Mouse (Mus musculus) left cerebral cortex, adult 9 months (tissue): Measurements from ENCODE around the gene Efhd1.

Experiments
- DNase-seq, 2 experiments: peaks; one replicate each; pipeline ENCODE4 v3.0.0; 2022; ENCODE audit warnings: low spot score in 2 of 2

The Efhd1 gene

DNA sequence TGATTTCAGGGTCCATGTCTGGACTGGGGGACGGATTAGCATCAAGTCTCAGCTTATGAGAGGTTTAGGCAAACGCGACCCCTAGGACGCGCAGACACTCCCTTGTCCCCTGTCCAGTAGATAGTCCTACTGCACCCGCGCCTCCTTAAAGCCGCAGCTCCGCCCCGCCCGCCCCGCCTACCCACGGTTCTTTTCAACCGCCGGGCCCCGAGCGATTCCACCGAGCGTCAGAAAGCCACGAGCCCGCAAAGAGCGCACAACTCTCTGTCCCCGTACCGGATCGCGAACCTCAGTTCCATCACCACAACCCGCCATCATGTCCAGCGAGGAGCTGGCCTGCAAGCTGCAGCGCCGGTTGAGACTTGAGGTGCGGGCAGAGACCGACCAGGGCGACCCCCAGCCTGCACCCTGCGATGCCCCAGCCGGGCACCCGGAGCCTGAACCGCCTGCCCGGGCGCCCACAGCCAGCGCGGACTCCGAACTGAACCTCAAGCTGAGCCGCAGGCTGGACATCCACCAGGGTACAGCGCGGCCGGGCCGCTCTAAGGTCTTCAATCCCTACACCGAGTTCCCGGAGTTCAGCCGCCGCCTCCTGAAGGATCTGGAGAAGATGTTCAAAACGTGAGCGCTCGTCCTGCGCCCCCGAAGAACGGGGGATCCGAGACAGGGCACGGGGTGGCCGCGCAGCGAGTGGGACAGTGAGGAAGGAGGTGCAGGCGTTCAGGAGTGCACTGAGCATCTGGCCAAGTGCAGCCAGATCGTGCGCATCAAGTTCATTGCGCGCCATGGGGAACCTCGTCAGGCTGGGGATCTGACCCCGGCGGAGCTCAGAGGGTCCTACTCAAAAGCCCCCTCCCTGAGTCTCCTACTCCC is at the start of gene Efhd1:
TSS of gene Efhd1 (plus strand) at position 230 of the 873 bp plus-strand sequence.
- DNase-seq: no peak

DNA sequence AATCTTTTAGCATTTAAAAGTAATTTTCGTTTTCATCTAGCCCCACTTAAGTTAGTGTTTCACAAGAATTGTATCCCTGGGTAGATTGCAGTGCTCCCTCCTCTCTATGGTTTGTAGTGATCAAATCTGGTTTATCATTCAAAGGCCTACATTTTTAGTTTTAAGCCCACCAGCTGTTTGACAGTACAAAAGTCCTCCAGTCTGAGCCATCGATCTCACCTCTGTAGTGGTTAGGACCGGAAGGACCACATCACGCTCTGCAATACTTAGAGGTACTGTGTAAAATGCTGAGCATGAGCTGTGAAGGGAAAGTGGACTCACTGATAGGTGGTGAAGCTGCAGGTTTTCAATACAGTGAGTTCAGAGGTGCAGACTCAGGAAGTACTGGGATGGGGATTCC is 49.4 kb upstream of the Efhd1 start:
- no peak for DNase-seq

DNA sequence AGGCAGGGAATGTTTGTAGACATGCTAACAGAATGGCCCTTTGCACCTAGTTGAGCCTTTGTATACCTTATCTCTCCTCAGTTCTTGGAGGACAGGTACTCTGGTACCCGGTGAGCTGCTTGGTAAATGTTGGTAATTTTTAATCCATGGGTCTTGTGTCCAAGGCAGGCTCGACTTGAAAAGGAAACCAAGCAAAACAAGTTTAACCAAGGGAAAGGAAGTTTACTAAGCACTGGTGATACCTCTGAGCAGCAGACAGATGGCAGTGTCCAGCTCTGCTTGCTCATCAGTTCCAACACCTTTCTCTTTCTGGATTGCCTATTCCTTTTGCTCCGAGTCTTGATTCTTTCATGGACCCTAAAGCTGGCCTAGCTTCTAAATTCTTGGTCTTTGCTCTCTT is 46.2 kb upstream of the Efhd1 start:
- DNase-seq: no peak

DNA sequence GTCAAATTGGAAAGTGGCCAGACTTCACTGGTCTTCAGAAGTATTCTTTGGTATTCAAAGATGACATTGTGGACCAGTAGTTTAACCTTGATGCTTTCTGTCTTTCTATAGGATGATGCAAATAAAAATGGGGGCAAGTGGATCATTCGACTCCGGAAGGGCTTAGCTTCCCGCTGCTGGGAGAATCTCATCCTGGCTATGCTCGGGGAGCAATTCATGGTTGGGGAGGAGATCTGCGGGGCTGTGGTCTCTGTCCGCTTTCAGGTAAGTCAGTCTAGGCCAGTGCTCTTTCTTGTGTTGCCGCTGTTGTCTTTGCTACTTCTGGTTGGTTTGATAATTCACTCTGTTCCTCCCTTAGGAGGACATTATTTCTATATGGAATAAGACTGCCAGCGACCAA is 38.4 kb upstream of the Efhd1 start:
- no peak for DNase-seq

DNA sequence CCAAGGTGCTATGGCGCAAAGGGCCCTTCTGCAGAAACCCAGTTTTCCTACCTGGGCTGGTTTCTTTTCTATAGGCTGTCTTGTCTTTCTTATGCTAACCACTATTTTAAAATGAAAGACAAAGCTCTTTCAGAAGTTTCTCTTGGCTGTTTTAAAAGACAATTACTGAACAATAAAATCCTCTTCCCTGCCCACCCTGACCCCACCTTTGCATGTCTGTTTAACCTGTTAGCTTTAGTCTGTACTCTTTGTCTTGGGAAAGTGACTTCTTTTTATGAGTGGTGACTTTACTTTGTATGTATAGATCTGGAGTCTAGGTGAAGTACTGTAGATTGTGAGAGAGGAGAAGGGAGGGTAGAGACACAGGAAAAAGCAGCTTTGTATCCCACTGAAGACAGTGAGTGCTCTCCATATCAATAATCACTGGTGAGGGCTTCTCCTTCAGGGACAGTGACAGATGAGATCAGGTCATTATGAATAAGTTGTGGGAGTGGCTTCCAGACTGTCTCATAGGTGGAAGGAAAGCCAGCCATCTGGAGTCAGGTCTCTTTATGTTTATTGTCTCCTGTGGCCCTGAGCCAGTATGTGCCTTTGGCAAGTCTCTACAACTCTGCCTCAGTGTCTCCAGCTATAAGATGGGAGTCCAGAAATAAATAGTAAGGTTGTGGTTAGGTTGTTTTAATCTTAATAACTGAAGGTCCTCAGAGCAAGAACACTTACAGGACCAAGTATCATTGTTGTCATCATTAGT is 37.6 kb upstream of the Efhd1 start:
- no peak for DNase-seq

- DNase-seq: no peak
Measured at GRCm38 (mm10) chr1:87227160-87227550, 37.0 kb upstream of the Efhd1 start.

- no peak for DNase-seq
Measured at GRCm38 (mm10) chr1:87230606-87231005, 33.6 kb upstream of the Efhd1 start.

GRCm38 (mm10) chr1:87232197-87232596 is 32.0 kb upstream of the Efhd1 start:
- DNase-seq: no peak

DNA sequence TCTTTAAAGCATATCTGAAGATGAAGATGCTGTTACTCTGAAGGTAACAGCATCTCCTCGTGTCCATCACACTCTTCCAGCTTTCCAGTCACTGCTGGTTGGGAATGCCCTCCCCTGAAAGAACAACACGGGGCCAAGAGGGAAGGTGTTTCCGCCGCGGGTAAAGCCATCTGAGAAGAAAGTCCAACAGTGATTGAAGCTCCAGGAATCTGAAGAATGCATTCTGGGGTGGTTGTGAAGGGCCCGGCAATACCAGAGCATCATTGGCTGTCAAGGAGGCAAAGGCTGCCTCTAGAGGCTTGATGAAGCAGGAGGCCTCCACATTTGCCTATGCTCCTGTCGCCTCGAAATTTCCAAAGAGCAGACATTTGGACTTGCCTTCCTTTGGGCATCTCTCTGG is 25.1 kb upstream of the Efhd1 start:
- DNase-seq: no peak

DNA sequence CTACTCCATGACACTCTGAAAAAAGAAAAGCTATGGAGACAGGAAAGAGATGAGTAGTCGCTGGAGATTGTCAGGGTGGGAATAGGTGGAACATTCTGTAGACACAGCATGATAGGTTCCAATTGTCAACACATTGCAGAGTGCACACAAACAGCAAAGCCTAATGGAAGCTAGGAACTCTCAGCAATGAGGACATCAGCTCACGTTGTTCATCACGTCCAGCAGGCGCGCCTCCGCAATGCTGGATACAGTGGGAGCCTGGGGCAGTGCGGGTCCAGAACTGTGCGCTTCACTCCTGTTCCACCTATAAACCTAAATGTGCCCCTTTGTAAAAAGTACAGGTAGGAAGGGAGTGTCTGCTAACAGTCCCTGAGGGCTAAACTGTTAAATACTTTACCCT is 21.1 kb upstream of the Efhd1 start:
- no peak for DNase-seq

- DNase-seq: no peak
Measured at GRCm38 (mm10) chr1:87245430-87245829, 18.7 kb upstream of the Efhd1 start.

DNA sequence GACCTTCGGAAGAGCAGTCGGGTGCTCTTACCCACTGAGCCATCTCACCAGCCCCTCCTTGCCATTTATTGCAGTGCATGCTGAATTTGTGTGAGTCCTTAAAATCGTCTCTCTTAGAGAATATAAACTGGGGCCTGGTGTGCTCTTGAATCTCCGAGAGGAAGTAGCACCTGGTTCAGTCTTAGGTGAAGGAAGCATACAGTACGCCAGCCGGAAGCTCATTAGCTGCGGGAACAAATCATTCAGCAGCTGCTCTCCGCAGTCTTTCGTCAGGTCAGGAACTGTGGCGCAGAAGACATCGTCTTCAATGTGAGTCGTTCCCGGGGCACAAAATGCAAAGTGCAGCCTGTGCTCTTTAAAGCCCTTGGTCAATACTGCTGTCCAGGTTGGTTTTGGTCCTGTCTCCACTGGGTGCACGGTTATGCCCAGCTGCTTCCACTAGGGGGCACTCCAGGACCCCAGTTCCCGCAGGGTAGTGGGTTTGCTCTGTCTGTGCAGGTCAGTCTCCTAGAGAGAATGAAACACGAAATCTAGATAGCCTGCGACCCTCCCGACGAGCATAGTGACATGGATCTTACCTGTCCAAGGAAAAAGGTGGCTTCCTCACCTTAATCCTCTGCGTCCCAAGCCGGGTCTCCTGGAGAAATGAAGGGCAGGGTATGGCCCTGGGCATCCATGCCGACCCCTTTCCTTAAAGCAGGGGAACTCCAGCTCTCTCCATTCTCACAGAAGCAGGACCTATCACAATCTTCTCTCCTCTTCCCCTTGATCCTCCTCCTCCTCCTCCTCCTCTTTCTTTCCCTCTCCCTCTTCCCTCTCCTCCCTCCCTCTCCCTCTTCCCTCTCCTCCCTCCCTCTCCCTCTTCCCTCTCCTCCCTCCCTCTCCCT is 18.0 kb upstream of the Efhd1 start:
- peak; percentile 36 to 79 for DNase-seq

- no peak for DNase-seq
Measured at GRCm38 (mm10) chr1:87252040-87252609, 12.0 kb upstream of the Efhd1 start.

- DNase-seq: no peak
Measured at GRCm38 (mm10) chr1:87255173-87255572, 9.0 kb upstream of the Efhd1 start.

DNA sequence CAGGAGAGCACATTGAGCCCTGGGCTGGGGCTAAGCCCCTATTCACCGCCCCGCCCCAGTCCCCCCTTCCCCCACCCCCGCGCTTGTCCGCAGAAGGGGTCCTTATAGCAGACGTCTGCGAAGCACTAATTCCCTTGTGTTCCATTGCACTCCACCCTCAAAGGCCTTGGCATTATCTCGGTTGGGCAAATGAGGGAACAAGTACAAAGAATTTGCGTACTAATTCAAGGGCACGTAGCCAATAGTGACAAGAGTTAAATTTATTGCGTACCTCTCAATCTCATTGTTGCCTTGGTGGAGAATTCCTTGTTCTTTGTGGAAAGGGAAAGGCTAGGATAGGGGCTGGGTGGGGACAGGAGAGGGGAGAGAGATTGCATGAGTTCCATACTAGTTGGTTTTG is 6.5 kb upstream of the Efhd1 start:
- DNase-seq: no peak

DNA sequence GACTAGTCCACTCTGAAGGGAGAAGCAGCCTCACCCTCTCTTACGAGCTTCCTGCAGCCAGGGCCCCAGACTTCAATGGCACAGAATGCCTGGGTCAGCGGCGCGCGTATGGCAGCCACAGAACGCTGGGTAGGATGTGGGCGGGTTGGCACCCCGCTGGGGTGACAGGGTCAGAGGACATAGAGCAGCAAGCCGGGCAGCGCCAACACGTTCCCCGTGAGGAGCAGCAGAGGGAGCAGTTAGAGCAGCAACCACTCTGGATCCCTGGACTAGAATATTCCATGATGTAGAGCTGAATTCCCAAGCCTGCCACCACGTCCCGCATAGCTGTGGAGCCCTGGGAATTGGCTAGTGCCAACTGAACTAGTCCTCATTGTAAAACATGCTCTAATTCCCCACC is 5.7 kb upstream of the Efhd1 start:
- DNase-seq: no peak

GRCm38 (mm10) chr1:87259316-87259715 is 4.8 kb upstream of the Efhd1 start:
- no peak for DNase-seq

GRCm38 (mm10) chr1:87263257-87263656 is 906 bp upstream of the Efhd1 start:
- DNase-seq: no peak

- no peak for DNase-seq
Measured at GRCm38 (mm10) chr1:87263796-87264133, 398 bp upstream of the Efhd1 start.

DNA sequence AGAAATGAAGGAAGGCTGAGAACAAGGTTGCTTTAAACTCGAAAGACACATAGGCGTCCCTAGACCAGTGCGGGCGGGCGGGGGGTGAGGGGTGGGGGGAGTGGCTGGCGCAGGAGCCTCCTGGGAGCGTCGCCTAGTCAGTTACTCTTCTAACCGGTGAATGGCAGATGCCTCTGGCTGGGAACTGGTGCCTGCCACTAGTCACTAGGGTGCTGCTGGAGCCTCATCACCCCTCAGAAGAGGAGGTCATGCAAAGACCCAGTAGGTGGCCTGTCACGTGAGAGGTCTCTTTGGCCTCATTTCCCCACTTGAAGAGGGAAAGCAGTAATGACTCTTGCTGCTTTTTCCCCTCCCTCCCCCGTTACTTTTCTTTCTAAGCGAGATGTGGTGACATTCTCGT is 1.0 kb downstream of the Efhd1 start:
- DNase-seq: no peak

DNA sequence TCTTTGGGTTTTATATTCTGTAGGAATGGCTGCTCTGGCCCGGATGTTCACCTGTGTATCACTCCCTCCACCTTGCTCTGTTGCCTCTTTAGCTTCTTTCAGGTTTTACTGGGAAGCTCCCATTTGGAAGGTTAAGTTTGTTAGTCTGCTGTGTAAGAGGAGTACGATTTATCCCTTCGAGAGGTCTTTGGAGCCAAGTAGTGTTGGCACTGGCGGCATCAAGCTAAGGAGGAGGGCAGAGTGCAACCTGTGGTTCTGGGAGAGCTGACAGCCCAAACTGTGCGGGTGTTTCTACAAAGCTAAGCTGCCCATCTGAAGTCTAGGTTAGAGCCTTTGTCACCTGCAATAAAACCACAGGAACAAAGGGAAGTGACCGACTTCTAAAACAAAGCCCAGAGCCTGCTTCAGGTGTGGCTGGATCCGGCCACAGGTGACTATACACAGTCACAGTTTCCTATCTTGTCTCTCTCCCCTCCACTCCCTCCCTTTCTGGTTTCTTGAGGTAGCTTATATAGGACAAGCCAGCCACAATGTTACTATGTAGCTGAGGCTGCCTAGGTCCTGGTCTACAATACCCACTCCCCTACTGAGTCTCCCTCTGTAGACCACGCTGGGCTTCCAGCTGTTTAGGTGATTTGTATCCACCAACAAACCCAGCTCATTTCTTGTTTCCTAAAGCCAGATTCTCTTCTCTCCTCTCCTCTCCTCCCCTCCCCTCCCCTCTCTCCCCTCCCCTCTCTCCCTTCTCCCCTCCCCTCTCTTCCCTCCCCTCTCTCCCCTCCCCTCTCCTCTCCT is 2.3 kb downstream of the Efhd1 start:
- no peak for DNase-seq
